Mouse (Mus musculus): Measurements from ENCODE around the gene Nudt14.

Nudt14 gene

DNA sequence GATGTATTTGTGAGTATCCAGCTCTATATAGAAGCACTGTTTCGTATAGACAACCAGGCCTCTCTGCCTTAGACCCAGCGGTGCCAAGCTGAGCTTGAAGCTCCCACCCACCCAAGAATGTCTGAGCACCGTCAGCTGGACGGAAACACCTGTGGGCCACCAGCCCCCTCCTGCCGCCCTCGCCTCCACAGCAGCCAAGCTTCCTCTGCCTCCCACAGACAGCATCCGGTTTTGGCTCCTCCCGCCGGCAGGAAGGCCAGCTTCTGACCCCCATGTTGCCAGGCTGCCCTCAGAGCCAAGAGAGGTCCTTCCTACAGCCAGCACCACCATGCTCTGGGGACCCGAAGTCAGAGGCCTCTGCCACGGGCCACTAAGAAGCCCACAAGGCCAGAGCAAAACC is 27.4 kb downstream of the Nudt14 start:
- no peak for DNase-seq (ENCODE audit: extremely low spot score, low read depth, low spot score)

DNA sequence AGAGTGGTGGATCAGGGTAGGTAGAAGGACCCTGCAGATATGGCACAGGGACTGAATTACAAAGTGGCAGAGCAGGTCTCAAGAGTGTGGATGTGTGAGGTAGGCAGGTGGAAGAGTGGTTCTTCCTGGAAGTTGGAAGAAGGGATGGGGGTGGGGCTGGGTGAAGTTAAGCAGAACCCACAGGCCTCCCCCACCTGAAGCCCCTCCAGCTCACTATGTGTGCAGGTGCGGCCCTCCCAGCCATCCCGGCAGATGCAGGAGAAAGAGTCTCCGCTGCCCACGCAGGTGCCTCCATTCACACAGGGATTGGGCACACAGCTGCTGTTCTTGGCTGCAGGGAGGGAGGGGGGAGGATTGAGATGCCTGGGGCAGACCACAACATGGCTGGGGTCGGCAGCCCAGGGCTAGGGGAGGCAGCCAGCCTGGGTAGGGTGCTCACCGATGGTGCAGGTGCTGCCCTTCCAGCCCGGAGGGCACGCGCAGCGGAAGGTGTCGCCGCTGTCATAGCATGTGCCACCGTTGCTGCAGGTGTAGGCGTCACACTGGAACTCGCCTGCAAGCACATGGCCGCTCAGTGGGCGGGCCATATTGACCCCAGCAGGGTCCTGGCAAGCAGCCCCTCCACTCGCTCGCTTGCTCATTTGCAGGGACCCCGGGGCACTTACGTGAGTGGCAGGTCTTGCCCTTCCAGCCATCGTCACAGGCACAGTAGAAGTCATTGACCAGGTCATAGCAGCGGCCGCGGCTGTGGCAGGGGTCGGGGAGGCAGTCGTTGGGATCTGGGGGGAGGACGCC is 28.8 kb downstream of the Nudt14 start:
- no peak for DNase-seq (ENCODE audit: extremely low spot score, low read depth, low spot score)

DNA sequence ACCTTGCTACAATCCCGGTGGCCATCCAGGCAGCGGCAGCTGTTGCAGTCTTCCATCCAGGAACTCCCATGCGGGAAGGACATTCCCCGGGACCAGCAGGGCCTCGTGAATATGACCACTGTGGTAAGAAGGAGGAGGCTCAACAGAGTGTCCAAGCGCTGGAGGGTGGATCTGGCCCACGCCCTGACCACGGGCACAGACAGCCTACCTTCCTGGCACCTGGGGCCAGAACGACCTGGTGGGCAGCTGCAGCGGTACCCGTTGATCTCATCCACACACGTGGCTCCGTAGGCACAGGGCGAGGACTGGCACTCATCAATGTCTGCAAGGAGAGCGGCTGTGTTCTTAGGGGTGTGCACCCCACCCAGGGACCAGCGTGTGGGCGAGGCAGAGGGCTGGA is 30.2 kb downstream of the Nudt14 start:
- no peak for DNase-seq (ENCODE audit: extremely low spot score, low read depth, low spot score)

DNA sequence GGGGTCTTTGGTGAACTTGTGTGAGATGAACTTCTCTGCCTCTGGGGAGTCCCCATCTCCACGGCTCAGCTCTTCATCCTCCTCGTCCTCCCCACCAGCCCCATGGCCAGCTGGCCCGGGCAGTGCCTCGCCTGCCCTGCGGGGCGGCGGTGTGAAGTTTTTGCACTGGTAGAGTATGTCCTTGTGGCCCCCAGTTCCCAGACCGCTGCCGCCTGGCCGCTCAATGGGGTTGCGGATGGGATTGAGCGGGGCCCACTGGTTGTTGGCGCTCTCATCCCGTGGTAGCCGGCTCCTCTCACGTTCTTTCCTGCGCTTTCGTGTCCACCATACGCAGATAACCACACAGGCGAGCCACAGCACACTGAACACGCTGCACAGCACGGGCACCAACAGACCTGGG is 32.9 kb downstream of the Nudt14 start:
- no peak for DNase-seq (ENCODE audit: extremely low spot score, low read depth, low spot score)

DNA sequence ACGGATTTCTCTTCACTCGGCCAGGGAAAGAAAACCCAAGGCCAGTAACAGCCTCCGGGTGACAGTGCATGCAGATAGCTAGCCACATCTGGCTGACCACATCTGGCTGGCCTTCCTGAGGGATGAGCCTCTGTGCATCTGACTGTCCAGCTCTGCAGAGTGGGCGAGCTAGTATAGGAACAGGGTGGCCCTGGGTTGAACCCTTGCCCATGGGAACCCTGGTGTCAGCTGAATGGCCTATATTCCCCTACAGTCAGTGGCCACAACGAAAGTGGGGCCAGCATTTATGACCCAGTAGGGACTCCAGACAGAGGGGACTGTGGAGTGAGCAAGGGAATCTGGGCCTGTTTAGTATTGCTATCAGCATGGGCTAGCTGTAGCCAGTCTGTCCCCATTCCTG is 36.9 kb downstream of the Nudt14 start:
- DNase-seq (ENCODE audit: extremely low spot score, low read depth, low spot score): no peak

DNA sequence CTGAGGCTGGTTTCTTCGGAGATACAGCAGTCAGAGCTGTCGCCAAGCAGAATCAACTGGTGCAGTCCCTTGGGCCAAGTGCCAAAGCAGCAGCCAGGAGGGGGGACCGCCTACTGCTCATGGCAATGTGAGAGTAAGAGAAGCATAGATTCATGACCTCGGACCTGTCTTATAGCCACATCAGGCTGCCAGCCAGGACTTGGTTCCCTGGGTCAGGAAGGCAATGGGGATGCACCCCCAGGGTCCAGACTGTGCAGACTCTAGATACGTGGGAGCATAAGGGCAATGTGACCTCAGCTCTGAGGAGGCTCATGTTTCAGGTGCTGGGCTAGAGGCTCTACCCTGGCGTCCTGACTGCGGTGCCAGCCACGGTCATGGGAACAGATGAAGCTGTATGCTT is 38.0 kb downstream of the Nudt14 start:
- DNase-seq (ENCODE audit: extremely low spot score, low read depth, low spot score): no peak

DNA sequence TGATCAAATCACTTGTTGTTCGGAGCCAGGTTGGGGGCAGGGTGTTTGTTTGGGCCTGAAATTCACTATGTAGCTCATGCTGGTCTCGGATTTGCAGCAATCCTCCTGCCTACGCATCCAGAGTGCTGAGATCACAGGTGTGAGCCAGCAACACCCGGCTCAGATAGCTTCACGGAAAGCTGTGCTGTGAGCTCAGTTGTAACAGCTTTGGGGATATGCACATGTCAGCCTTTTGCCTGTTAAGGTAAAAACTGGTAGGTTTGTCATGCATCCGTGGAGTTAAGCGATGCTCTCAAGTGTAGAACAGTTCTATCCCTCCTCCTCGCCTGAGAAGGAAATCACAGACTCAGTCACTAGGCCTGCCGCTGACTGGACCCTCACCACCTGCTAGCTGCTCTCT is 41.3 kb downstream of the Nudt14 start:
- no peak for DNase-seq (ENCODE audit: extremely low spot score, low read depth, low spot score)

DNA sequence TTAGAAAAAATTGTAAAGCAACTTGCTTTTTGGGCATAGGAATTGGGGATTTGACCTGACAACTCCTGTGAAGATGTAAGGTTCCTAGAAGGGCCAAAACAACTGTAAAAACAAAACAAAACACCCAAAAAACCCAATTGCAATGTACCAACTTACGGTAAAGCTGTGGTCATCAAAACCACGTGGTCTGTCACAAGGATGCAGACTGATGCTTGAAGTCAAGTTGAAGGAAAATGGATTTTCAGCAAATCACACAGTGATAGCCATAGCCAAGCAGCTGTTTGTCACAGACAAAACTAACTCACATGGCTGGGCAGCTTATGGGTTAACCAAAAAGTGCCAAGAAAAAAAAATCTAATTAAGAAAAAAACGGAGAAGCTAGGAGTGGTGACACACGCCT is 43.0 kb downstream of the Nudt14 start:
- DNase-seq (ENCODE audit: extremely low spot score, low read depth, low spot score): no peak

DNA sequence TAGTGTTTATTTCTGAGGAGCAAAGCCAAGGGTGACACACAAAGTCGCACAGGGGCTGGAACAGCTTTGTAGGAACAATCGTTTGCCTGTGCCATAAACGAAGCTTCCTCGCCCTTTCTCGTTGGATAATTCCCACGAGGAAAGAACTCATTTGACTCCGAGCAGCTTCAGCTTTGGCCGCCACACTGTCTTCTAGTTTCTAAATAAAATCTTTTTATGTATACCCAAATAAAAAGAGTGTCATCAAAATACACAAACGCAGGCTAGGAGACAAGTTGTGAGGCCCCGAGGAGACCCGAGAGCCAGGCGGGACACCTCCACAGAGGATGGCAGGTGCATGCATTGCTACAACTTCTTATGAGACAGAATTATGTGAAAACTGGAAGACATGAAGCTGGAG is 43.6 kb downstream of the Nudt14 start:
- DNase-seq (ENCODE audit: extremely low spot score, low read depth, low spot score): no peak

DNA sequence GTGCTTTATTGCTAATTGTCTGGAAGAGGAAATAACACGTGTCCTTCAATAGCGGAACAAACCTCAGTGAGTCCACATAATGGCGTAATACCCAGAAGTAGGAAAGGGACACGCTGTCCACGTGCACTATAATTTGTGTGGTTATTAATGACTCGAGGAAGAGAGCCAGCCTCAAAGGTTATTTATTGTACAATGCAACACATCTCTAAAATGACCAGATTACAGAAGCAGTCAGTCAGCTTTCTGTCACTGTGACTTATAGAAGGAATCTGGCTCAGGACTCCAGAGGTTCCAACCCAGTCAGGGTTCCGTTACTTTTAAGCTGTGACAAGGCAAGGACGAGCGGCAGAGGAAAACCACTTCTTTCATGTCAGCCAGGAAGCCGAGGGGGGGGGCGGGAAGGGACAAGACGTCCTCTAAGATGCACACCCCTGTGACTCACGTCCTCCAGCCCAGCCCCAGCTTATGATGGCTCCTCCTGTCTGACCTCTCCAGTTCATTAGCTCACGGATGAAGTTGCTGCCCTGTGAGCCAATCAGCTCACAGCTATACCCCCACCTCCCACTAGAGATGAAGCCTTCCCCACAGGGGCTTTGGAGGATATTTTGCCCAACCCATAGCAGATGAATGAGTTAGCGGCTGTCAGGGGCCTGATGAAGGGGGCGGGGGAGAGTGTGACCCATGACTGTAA is 44.3 kb downstream of the Nudt14 start:
- DNase-seq (ENCODE audit: extremely low spot score, low read depth, low spot score): no peak

DNA sequence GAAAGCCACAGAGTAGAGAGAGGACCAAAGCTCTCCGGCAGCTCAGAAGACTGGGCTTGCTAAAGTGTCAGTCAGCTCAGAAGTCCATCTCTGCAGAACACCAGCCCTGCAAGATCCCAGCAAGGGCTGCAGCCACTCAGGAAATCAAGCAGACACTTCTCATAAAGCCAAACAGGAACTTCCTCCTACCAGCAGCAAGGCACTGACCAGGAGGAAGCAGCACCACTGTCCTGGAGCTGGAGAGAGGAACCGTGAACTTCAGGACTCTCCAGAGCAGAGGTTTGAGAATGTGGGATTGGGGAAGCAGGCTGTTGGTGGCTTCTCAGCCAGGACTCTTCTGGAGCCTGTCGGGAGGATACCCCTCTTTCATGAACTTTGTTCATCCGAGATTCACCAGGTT is 47.0 kb downstream of the Nudt14 start:
- no peak for DNase-seq (ENCODE audit: extremely low spot score, low read depth, low spot score)

DNA sequence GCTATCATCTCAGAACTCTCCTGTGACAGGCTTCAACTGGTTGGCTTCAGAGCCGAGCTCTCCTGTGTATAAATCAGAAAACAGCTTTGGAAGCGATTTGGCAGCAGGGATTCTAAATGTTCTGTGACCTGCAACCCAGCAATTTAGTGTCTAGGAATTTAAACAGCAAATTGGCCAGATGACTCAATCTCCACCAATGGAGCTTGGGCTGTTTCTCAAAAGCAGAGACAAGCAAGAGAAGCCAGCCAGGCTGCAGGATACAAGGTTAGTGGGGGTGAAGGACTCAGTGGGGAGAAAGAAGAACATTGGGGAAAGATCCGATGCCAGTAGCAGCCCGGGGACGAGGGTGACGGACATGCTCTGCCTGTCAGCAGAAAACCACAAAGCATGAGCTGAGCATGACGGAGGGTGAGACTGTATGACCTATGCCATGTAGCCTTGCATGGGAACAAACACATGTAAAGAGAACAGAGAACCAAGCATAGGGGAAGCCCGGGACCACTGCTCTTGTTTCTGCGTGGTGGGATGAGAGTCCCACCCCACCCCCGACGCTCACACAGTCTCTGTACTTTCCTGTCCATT is 47.5 kb downstream of the Nudt14 start:
- no peak for DNase-seq (ENCODE audit: extremely low spot score, low read depth, low spot score)

DNA sequence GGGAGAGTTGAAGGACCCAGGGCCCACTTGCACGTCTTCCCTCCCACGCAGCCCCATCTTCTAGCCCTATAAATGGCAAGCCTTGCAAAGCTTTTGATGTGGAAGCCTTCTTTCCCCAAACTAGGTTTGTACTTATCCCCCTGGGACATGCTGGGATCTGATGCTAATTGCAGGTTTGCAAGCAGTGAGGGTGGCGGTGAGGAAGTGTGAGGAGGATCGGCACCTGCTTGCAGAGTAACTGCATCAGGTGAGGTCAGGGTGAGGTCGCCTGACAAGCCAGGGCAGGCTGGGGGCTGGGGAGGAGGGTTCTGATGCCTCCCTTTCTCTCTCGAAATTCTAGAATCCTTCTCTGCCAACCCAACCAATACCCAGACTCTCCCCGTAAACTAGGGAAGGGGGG is 56.5 kb downstream of the Nudt14 start:
- DNase-seq (ENCODE audit: extremely low spot score, low read depth, low spot score): no peak
